Mouse (Mus musculus): ENCODE measurements around the gene Bst2. TPM values are rescaled to one million over a fixed set of nuclear protein-coding genes. Genes with fewer than 3 reads are reported as not detected.
"Not testable (repeated sequence)": the region's sequence is repeated elsewhere in the genome, so short reads cannot be mapped to it uniquely, and the experiment has no call there.

Bst2 gene
- polyA plus RNA-seq, 1 experiment: 345 TPM

DNA sequence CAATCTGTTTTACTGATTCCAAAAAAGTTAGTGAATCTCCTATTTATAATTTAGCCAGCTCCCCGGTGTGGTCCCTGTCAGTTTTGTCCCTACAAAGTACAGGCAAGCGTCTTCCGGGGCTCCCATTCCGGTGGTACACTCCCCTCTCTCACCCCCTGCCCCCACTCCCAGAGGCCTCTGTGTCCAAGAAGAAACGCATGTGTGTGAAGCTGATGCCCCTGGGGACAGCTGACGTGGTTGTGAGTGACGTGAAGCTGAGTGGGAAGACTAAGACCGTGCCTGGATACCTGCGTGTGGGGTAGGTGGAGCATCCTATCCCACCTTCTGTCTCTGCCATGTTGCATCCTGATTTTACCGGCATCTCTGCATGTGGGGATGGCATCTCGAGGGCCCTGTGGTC, 7.8 kb upstream of the Bst2 start:
- Histone ChIP-seq H3K4me1 (peaks cover 22% of the 10 kb centered on the region), H3K4me3 (replicated peaks) (peak overlapping the region; percentile 62), H3K36me3 (replicated peaks; ENCODE audit: low read length) (peaks cover 48% of the 10 kb centered on the region), H3K27me3 (replicated peaks) (no peaks in the 10 kb centered on the region), H3K9me3 (no peaks in the 10 kb centered on the region)
- TF ChIP-seq FLI1 (IDR thresholded peaks at IDR 0.05; ENCODE audit: low read length): no peak

DNA sequence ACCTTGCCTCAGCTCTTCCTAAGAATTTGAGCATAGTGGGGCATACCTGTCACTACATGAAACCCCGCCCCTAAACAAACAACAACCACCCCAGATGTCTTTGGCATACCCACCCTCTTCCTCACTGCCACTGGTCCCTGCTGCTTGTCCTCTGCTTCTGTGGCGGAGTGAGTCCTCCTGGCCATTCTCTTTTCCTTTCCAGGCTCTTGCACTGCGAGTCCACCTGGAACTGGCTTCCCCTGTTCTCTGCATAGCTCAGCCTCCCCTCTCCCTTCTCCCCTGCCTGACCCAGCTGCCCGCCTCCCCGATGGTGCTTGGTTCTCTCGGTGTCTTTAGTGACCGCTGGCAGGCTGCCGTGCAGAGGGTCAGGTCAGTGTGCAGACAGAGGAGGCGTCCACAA, 6.5 kb upstream of the Bst2 start:
- no peaks in the 10 kb centered on the region for H3K9me3 ChIP-seq
- no peaks in the 10 kb centered on the region for H3K27me3 ChIP-seq (replicated peaks)
- peak overlapping the region; percentile 99 for H3K4me3 ChIP-seq (replicated peaks)
- H3K36me3 ChIP-seq (replicated peaks; ENCODE audit: low read length): peaks cover 42% of the 10 kb centered on the region
- peaks cover 29% of the 10 kb centered on the region for H3K4me1 ChIP-seq
- TF ChIP-seq GATA1 (IDR thresholded peaks at IDR 0.05; ENCODE audit: borderline replicate concordance, low read length): no peak
- TF ChIP-seq FLI1 (IDR thresholded peaks at IDR 0.05; ENCODE audit: low read length): no peak

DNA sequence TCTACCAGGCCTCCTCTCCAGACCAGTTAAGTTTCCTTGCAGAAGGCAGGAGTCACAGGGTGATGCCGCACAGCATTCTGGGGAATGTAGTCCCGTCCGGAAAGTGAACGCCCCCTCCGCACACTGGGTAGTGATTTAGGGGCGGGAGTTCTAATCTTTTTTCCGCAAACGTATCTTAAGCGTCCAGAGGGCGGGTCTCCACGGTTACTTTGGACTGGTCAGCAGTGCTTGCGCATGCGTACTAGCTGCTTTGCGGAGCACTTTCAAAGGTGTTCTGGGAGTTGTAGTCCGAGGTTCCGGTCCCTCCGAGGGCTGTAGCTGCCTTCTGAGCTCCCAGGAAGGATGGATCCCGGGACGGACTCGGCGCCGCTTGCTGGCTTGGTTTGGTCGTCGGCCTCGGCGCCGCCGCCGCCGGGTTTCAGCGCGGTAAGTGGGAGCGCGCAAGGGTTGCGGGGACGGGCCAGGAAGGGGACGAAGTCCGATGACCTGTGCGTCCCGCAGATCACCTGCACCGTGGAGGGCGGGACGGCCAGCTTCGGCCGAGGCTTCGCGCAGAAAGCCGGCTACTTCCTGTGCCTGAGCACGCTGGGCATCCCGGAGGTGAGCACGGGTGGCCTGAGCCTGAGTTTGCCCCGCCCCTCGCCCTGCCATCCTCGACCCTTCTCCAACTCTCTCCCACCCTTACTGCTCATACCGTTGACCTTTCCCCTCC, 5.5 kb upstream of the Bst2 start, which contains the start of gene Mvb12a:
Mvb12a (plus strand) TSS at position 291 of the 712 bp plus-strand sequence.
- peak within 1 kb of the TSS; percentile 99 for H3K4me3 ChIP-seq (replicated peaks)
- TF ChIP-seq FLI1 (IDR thresholded peaks at IDR 0.05; ENCODE audit: low read length) (no peak), GATA1 (IDR thresholded peaks at IDR 0.05; ENCODE audit: borderline replicate concordance, low read length) (0 out of 3 replicates have a peak, but pooled peaks have one; percentile 11)
- H3K9me3 ChIP-seq: no peaks in the 10 kb centered on the region
- H3K27me3 ChIP-seq (replicated peaks): no peaks in the 10 kb centered on the region
- peaks cover 38% of the 10 kb centered on the region for H3K4me1 ChIP-seq
- peaks cover 34% of the 10 kb centered on the region for H3K36me3 ChIP-seq (replicated peaks; ENCODE audit: low read length)

DNA sequence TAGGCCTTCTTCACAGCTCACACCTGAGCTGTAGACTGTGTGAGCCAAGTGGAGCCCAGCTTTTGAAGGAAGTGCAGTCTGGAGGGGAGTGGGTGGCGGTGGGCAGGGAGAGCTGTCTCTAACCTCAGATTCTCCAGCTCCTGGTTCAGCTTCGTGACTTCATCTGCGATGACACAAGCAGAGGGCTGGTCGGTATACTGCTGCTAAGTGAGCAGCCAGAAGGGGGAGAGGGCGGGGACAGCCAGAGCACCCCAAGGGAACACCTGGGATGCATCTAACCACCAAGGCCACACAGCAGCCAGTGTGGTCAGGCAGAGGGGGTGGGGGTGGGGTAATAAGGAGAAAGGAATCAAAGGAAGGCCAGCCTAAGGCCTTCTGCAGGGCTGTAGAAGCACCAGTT, 1.6 kb downstream of the Bst2 start:
- Histone ChIP-seq H3K4me3 (replicated peaks) (peak overlapping the region; percentile 92), H3K27me3 (replicated peaks) (no peaks in the 10 kb centered on the region), H3K4me1 (peaks cover 60% of the 10 kb centered on the region), H3K9me3 (no peaks in the 10 kb centered on the region), H3K36me3 (replicated peaks; ENCODE audit: low read length) (peaks cover 12% of the 10 kb centered on the region)
- TF ChIP-seq GATA1 (IDR thresholded peaks at IDR 0.05; ENCODE audit: borderline replicate concordance, low read length) (no peak), FLI1 (IDR thresholded peaks at IDR 0.05; ENCODE audit: low read length) (no peak)

DNA sequence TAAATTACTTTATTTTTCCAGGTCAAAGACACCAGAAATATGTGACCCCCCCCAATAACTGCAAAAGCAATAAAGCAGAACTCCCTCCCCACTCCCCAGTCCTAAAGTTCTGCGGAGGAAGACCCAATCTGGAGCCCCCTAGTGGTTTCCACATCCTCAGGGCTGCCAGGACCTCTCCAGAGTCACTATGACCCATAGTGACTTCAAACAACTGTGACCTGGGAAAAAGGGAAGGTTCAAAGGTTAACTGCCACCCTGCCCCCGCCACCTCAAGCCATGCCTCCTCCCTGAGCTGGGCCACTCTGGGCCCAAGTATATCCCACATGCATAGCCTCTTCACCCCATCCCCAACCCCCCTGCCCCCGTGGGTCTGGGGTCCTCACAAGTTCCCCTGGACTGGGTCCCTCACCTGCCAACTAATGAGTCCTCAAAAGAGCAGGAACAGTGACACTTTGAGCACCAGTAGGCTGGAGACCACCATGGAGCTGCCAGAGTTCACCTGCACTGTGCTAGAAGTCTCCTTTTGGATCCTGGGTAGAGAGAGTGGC, 2.9 kb downstream of the Bst2 start:
- H3K36me3 ChIP-seq (replicated peaks; ENCODE audit: low read length): peaks cover 12% of the 10 kb centered on the region
- no peaks in the 10 kb centered on the region for H3K27me3 ChIP-seq (replicated peaks)
- no peak for TF ChIP-seq GATA1 (IDR thresholded peaks at IDR 0.05; ENCODE audit: borderline replicate concordance, low read length)
- no peak for TF ChIP-seq FLI1 (IDR thresholded peaks at IDR 0.05; ENCODE audit: low read length)
- H3K4me3 ChIP-seq (replicated peaks): no peak overlapping the region
- H3K9me3 ChIP-seq: no peaks in the 10 kb centered on the region
- peaks cover 71% of the 10 kb centered on the region for H3K4me1 ChIP-seq

DNA sequence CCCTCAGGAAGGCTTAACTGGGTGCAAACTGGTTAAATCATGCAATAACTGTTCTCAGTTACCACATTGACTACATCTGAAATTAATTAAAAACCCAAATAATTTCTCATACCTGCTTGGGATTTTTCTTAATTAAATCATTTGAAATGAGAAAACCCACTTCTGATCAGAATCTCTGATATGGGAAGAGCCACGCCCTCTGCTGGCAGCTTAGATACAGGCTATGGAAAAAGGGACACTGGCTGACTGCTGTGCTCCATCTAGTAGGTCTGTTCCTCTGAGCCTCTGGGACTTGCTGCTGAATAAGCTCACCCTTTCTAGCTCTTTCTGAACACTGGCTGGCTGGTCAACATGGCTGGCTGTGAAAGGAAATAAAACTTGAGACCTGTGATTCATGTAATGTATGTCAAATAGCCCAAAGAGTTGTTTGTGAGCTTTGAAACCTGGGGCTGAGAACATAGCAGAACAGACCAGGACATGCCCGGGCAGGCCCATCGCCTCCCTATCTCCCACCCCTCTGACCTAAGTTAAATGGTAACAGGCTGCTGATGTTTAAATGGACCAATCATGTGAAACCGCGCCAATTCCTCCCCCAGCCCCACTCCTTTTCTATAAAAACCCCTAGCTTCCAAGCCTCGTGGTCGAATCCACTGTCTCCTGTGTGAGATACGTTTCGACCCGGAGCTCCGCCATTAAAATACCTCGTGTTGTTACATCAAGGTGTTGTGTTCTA, 6.4 kb downstream of the Bst2 start:
- Histone ChIP-seq H3K4me1 (peaks cover 70% of the 10 kb centered on the region), H3K36me3 (replicated peaks; ENCODE audit: low read length) (peaks cover 12% of the 10 kb centered on the region)
- H3K27me3 ChIP-seq (replicated peaks); H3K4me3 ChIP-seq (replicated peaks); H3K9me3 ChIP-seq: not testable (repeated sequence)

DNA sequence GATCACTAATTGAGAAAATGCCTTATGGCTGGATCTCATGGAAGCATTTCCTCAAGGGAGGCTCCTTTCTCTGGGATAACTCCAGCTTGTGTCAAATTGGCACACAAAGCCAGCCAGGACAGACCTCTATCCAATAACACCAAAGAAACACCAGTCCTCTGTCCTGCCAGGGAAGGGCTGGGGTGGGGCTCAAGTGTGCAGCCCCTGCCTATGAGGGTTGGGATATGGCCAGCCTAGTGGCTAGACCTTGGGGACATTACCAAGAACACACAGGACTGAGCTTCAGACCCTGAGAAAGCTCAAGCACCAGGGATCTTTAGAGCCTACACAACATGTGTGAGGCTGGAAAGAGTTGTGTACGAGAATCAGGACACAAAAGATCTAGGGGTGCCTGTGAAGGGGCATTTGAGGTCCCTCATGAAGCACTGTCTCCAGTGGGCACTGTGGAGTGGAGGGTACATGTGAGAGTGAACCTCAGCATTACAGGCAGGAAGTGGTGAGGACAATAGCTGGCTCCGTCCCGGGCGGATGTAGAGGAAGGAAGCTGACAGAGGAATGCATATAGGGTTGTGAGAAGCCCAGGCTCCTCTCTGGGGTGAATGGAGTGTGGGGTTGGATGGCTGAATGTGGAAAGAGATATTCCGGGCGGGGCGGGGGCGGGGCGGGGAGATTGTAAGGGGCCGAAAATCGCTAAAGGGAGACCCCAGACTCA, 8.7 kb downstream of the Bst2 start:
- Histone ChIP-seq H3K36me3 (replicated peaks; ENCODE audit: low read length) (no peaks in the 10 kb centered on the region), H3K4me1 (peaks cover 65% of the 10 kb centered on the region), H3K27me3 (replicated peaks) (peaks cover 9% of the 10 kb centered on the region), H3K4me3 (replicated peaks) (peak overlapping the region; percentile 78), H3K9me3 (no peaks in the 10 kb centered on the region)
- TF ChIP-seq GATA1 (IDR thresholded peaks at IDR 0.05; ENCODE audit: borderline replicate concordance, low read length) (no peak), FLI1 (IDR thresholded peaks at IDR 0.05; ENCODE audit: low read length) (no peak)

DNA sequence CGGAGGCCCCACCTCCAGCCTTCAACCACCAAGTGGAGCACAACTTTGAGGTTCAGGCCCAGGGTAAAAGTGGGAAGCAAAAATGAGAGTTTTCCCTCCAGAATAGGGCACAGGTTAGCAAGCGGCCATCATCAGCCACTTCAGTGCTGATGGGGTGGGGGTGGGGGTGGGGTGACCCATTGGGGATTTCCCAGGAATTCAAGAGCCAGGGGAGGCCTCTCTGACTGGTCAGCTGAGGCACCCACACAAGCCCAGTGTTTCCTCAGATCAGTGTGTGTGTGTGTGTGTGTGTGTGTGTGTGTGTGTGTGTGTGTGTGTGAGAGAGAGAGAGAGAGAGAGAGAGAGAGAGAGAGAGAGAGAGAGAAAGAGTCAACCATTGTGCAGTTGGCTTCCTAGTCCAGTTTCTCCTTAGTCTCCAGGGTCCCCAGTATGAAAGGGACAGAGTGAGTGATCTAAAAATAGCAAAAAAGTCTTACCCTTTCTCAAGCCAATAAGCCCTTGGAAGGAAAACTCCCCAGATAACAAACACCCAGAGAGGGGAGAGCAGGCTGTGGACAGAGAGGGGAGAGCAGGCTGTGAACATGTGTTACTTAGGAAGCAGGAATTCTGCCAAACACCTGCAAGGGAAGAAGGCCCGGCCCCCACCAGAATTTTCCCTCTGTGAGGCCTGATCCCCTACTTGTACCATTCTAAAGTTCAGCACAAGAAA, 9.9 kb downstream of the Bst2 start:
- TF ChIP-seq FLI1 (IDR thresholded peaks at IDR 0.05; ENCODE audit: low read length) (no peak), GATA1 (IDR thresholded peaks at IDR 0.05; ENCODE audit: borderline replicate concordance, low read length) (no peak)
- H3K9me3 ChIP-seq: no peaks in the 10 kb centered on the region
- H3K4me1 ChIP-seq: peaks cover 61% of the 10 kb centered on the region
- no peaks in the 10 kb centered on the region for H3K36me3 ChIP-seq (replicated peaks; ENCODE audit: low read length)
- H3K27me3 ChIP-seq (replicated peaks): peaks cover 14% of the 10 kb centered on the region
- peak overlapping the region; percentile 43 for H3K4me3 ChIP-seq (replicated peaks)

DNA sequence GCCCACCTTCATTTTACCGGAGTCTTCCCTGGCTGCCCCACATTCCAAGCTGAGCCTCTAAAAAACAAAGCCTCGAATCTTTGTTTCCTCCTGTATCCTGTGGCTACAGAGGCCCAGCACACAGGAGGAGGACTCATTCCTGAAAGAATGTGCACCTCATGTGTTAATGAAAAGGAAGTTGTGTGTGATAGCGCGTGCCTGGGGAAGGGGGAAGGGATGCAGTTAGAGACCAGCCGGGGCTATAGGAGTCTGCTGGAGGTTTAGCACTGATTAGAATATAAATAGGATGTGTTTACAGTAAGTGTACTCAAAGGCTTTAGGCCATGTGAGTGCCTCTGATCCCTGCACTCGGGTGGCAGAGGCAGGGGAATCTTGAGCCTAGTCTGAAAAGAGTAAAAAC, 11.0 kb downstream of the Bst2 start:
- Histone ChIP-seq H3K36me3 (replicated peaks; ENCODE audit: low read length) (no peaks in the 10 kb centered on the region), H3K9me3 (no peaks in the 10 kb centered on the region), H3K4me1 (peaks cover 72% of the 10 kb centered on the region), H3K27me3 (replicated peaks) (peaks cover 14% of the 10 kb centered on the region), H3K4me3 (replicated peaks) (no peak overlapping the region)
- no peak for TF ChIP-seq FLI1 (IDR thresholded peaks at IDR 0.05; ENCODE audit: low read length)
- no peak for TF ChIP-seq GATA1 (IDR thresholded peaks at IDR 0.05; ENCODE audit: borderline replicate concordance, low read length)

Measured in megakaryocyte, embryonic 14.5 days (primary cell).